Mouse (Mus musculus): ENCODE results near the gene Stx11. TPM values are rescaled to one million over a fixed set of nuclear protein-coding genes. Genes with fewer than 3 reads are reported as not detected.

The Stx11 gene
- polyA plus RNA-seq, 1 experiment from 2014 or later = 3.1 TPM

GRCm38 (mm10) chr10:12929149-12929856 lies 34.8 kb downstream of the Stx11 start:
- Histone ChIP-seq H3K4me1 (no peaks in the 10 kb centered on the region), H3K9me3 (replicated peaks) (no peaks in the 10 kb centered on the region), H3K4me3 (replicated peaks) (no peak overlapping the region), H3K4me2 (no peak overlapping the region), H3K27ac (replicated peaks) (no peak overlapping the region), H3K36me3 (no peaks in the 10 kb centered on the region), H3K27me3 (replicated peaks) (no peaks in the 10 kb centered on the region), H3K9ac (replicated peaks) (no peak overlapping the region)
- 87% methylated on average over 7 of the region's 7 CpGs for WGBS
- no peak for ATAC-seq (ENCODE audit: low FRiP score)

GRCm38 (mm10) chr10:12928193-12928592 lies 35.9 kb downstream of the Stx11 start:
- H3K4me3 ChIP-seq (replicated peaks) = no peak overlapping the region
- no peaks in the 10 kb centered on the region for H3K36me3 ChIP-seq
- peaks cover 7% of the 10 kb centered on the region for H3K4me1 ChIP-seq
- H3K9ac ChIP-seq (replicated peaks) = no peak overlapping the region
- no peak overlapping the region for H3K27ac ChIP-seq (replicated peaks)
- WGBS = 84% methylated on average over 6 of the region's 6 CpGs
- H3K4me2 ChIP-seq = no peak overlapping the region
- ATAC-seq (ENCODE audit: low FRiP score) = no peak
- H3K27me3 ChIP-seq (replicated peaks) = no peaks in the 10 kb centered on the region
- no peaks in the 10 kb centered on the region for H3K9me3 ChIP-seq (replicated peaks)

GRCm38 (mm10) chr10:12922574-12923353 lies 41.3 kb downstream of the Stx11 start:
- Histone ChIP-seq H3K9me3 (replicated peaks) (no peaks in the 10 kb centered on the region), H3K4me3 (replicated peaks) (peak overlapping the region; percentile 61), H3K27me3 (replicated peaks) (no peaks in the 10 kb centered on the region), H3K27ac (replicated peaks) (peak overlapping the region; percentile 86), H3K36me3 (no peaks in the 10 kb centered on the region), H3K9ac (replicated peaks) (peak overlapping the region; percentile 58), H3K4me2 (peak overlapping the region; percentile 65), H3K4me1 (peaks cover 7% of the 10 kb centered on the region)
- peak; percentile 96 for ATAC-seq (ENCODE audit: low FRiP score)
- WGBS = under 1% methylated on average over 54 of the region's 55 CpGs

- peak overlapping the region; percentile 65 for H3K4me2 ChIP-seq
- WGBS = 4% methylated on average over 13 of the region's 13 CpGs
- no peaks in the 10 kb centered on the region for H3K9me3 ChIP-seq (replicated peaks)
- H3K4me3 ChIP-seq (replicated peaks) = peak overlapping the region; percentile 61
- no peak; the same call in 1 of the 2 replicates for ATAC-seq (ENCODE audit: low FRiP score)
- 0 out of 2 replicates have a peak overlapping the region, but pooled peaks have one; percentile 23 for H3K9ac ChIP-seq (replicated peaks)
- peaks cover 7% of the 10 kb centered on the region for H3K4me1 ChIP-seq
- H3K27ac ChIP-seq (replicated peaks) = peak overlapping the region; percentile 45; the same call in 1 of the 2 replicates
- no peaks in the 10 kb centered on the region for H3K36me3 ChIP-seq
- no peaks in the 10 kb centered on the region for H3K27me3 ChIP-seq (replicated peaks)
Observed at GRCm38 (mm10) chr10:12922077-12922573, 42.0 kb downstream of the Stx11 start.

DNA sequence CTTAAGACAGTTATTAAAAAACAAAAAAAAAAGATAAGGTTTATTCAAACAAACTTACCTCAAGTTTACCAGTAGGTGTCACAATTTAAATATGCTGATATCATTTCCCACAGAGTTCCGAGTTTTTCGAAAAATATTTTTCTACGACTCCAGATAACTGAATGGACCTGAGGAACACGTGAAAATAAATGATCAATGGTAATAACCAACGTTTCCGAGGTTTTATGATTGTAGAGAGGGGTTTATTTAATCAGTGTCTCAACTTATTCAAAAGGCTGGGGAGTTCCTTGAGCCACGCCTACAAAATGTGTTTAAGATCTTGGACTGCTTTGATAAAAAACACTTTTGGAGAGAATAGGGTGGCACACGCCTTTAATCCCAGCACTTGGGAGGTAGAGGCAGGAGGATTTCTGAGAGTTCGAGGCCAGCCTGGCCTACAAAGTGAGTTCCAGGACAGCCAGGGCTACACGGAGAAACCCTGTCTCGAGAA lies 42.5 kb downstream of the Stx11 start:
- 53% methylated on average over 11 of the region's 11 CpGs for WGBS
- Histone ChIP-seq H3K4me2 (peak overlapping the region; percentile 65), H3K9ac (replicated peaks) (no peak overlapping the region), H3K27ac (replicated peaks) (no peak overlapping the region), H3K9me3 (replicated peaks) (no peaks in the 10 kb centered on the region), H3K4me3 (replicated peaks) (peak overlapping the region; percentile 61; the same call in 1 of the 2 replicates), H3K27me3 (replicated peaks) (no peaks in the 10 kb centered on the region), H3K4me1 (peaks cover 7% of the 10 kb centered on the region), H3K36me3 (no peaks in the 10 kb centered on the region)
- ATAC-seq (ENCODE audit: low FRiP score) = no peak

DNA sequence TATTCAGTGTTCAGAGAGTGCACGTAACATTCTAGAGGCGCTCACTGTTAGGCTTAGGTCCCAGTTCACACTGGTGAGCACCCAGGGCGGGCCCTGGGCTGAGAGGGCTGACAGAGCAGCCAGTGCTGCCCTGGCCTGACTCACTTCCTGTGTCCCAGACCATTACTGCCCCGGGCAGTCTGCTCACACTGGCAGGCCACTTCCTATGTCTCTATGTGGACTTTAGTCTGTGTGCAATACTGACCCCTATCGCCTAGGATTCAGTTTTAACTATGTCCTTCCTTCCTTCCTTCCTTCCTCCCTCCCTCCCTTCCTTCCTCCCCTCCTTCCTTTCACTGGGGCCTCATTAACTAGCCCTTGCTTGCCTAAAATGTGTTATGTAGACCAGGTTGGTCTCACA lies 44.8 kb downstream of the Stx11 start:
- ATAC-seq (ENCODE audit: low FRiP score) = no peak
- H3K36me3 ChIP-seq = no peaks in the 10 kb centered on the region
- 50% methylated on average over 5 of the region's 5 CpGs for WGBS

DNA sequence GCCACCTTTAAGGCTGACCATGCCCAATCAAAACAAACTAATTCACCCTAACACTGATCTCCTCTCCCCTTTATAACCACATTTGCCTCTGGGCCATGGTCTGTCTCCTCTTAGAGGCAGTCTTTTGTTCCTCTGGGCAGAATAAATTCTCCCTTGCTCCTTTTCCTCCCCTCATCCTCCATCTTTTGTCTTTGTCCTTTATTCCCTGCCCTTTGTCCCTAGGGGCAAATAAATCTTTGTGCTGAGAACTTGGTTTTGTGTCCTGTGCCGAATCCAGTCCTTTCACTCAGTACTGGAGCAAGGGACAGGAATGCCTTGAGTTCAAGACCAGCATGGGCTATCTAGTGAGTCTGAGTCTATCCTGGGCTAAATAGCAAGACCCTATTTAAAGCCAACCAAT lies 46.5 kb downstream of the Stx11 start:
- no peak overlapping the region for H3K27ac ChIP-seq (replicated peaks)
- no peak for ATAC-seq (ENCODE audit: low FRiP score)
- no peaks in the 10 kb centered on the region for H3K27me3 ChIP-seq (replicated peaks)
- no peaks in the 10 kb centered on the region for H3K36me3 ChIP-seq
- H3K4me1 ChIP-seq = no peaks in the 10 kb centered on the region
- WGBS = 19% methylated on average over 1 of the region's 1 CpGs
- H3K9ac ChIP-seq (replicated peaks) = no peak overlapping the region
- no peaks in the 10 kb centered on the region for H3K9me3 ChIP-seq (replicated peaks)
- no peak overlapping the region for H3K4me3 ChIP-seq (replicated peaks)
- H3K4me2 ChIP-seq = no peak overlapping the region

More for the DNA sequence above, 44.8 kb downstream of the Stx11 start:
- H3K9me3 ChIP-seq (replicated peaks) = no peaks in the 10 kb centered on the region
- H3K4me3 ChIP-seq (replicated peaks) = no peak overlapping the region
- peaks cover 7% of the 10 kb centered on the region for H3K4me1 ChIP-seq
- no peaks in the 10 kb centered on the region for H3K27me3 ChIP-seq (replicated peaks)
- H3K27ac ChIP-seq (replicated peaks) = no peak overlapping the region
- H3K9ac ChIP-seq (replicated peaks) = no peak overlapping the region
- no peak overlapping the region for H3K4me2 ChIP-seq

DNA sequence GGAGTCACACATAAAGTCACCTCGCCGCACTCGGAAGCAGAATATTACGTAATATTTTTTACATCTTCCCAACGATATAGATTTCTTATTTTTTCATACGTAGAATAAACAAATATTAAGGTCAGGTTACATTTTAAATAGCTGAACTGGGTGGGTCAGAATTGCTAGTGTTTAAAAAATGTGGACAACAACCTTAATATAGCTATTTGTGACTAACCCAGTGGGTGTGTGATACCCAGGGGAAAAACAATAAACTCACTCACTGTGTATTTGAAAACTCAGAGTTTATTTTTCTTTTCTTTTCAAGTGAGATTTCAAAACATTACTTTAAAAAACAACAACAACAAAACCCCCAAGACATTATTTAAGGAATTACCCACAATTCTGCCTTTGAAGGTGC lies 47.7 kb downstream of the Stx11 start:
- Histone ChIP-seq H3K36me3 (no peaks in the 10 kb centered on the region), H3K9ac (replicated peaks) (no peak overlapping the region), H3K4me2 (no peak overlapping the region), H3K4me1 (no peaks in the 10 kb centered on the region), H3K27me3 (replicated peaks) (no peaks in the 10 kb centered on the region), H3K9me3 (replicated peaks) (no peaks in the 10 kb centered on the region), H3K4me3 (replicated peaks) (no peak overlapping the region), H3K27ac (replicated peaks) (no peak overlapping the region)
- 94% methylated on average over 6 of the region's 6 CpGs for WGBS
- no peak for ATAC-seq (ENCODE audit: low FRiP score)

DNA sequence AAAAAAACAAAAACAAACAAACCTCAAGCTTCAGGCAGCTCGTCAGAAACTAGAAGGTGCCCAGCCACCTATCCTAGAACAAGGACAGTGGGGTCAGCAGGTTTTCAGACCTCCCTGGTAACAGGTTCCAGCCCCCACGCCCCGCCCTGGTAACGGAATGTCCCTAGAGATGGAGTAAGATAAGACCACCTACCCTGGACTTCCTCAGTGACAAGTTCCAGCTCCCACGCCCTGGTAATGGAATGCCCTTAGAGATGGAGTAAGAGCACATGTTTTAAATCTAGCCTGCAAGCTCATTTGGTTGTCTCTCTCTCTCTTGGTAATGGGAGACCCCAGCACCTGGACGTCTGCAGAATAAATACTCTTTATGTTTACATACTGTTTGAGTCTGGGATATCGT lies 48.3 kb downstream of the Stx11 start:
- H3K4me2 ChIP-seq = no peak overlapping the region
- no peaks in the 10 kb centered on the region for H3K4me1 ChIP-seq
- no peak overlapping the region for H3K4me3 ChIP-seq (replicated peaks)
- no peak overlapping the region for H3K9ac ChIP-seq (replicated peaks)
- no peaks in the 10 kb centered on the region for H3K27me3 ChIP-seq (replicated peaks)
- H3K27ac ChIP-seq (replicated peaks) = no peak overlapping the region
- 81% methylated on average over 7 of the region's 7 CpGs for WGBS
- ATAC-seq (ENCODE audit: low FRiP score) = no peak
- no peaks in the 10 kb centered on the region for H3K36me3 ChIP-seq
- H3K9me3 ChIP-seq (replicated peaks) = no peaks in the 10 kb centered on the region

- Histone ChIP-seq H3K4me2 (no peak overlapping the region), H3K9ac (replicated peaks) (no peak overlapping the region), H3K4me1 (no peaks in the 10 kb centered on the region), H3K27me3 (replicated peaks) (no peaks in the 10 kb centered on the region), H3K27ac (replicated peaks) (no peak overlapping the region), H3K4me3 (replicated peaks) (no peak overlapping the region), H3K36me3 (no peaks in the 10 kb centered on the region), H3K9me3 (replicated peaks) (no peaks in the 10 kb centered on the region)
- WGBS = 96% methylated on average over 1 of the region's 1 CpGs
- ATAC-seq (ENCODE audit: low FRiP score) = no peak
Observed at GRCm38 (mm10) chr10:12914203-12914602, 49.9 kb downstream of the Stx11 start.

- Histone ChIP-seq H3K27me3 (replicated peaks) (no peaks in the 10 kb centered on the region), H3K36me3 (no peaks in the 10 kb centered on the region), H3K9me3 (replicated peaks) (no peaks in the 10 kb centered on the region), H3K4me3 (replicated peaks) (no peak overlapping the region), H3K9ac (replicated peaks) (no peak overlapping the region), H3K4me2 (peak overlapping the region; percentile 36), H3K27ac (replicated peaks) (no peak overlapping the region; the same call in 1 of the 2 replicates), H3K4me1 (no peaks in the 10 kb centered on the region)
- 60% methylated on average over 11 of the region's 11 CpGs for WGBS
- ATAC-seq (ENCODE audit: low FRiP score) = peak; percentile 38; the same call in 1 of the 2 replicates
Observed at GRCm38 (mm10) chr10:12911981-12912530, 52.0 kb downstream of the Stx11 start.

All from neural tube, embryonic 15.5 days (tissue).